Mouse (Mus musculus) adipose tissue, adult 10 weeks (tissue): ENCODE measurements around the gene Vmn1r43. TPM values are rescaled to one million over a fixed set of nuclear protein-coding genes. Genes with fewer than 3 reads are reported as not detected.

Source experiments
- polyA plus RNA-seq: library from polyadenylated mRNA; stranded (reverse); fragments of 350-450 nt; fragmentation: Illumina TruSeq; extraction: RNeasy Lipid Tissue Mini Kit (QIAGEN cat#74804); gene quantifications from one replicate; pipeline ENCODE4 v1.2.3, GENCODE M21; 2014; ENCODE audit warnings: low read depth, low replicate concordance

Gene Vmn1r43
- 0.19 TPM for polyA plus RNA-seq

DNA sequence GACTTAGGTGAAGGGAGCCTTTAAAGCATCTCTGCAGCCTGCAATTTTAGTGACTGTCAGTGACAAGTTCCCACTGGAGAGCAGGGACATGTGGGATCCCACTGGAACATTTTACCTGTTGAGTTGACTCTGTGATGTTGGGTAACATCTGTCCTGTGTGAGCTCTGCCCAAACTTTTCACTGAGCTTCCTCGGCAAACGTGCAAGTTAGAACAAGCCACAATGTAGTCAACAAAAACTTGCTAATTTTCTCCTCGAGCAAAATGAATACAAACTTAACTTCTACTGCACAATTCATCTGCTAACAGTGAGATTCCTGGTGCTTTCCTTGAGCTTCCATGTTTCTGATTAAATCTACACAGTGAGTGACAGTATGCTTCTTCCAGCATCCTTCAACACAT lies at the start of gene Vmn1r43, which contains the start of gene Vmn1r42:
Gene Vmn1r43, minus strand, starts transcription at position 101 of the 400 bp plus-strand sequence.
Gene Vmn1r42, minus strand, starts transcription at position 101 of the 400 bp plus-strand sequence.

DNA sequence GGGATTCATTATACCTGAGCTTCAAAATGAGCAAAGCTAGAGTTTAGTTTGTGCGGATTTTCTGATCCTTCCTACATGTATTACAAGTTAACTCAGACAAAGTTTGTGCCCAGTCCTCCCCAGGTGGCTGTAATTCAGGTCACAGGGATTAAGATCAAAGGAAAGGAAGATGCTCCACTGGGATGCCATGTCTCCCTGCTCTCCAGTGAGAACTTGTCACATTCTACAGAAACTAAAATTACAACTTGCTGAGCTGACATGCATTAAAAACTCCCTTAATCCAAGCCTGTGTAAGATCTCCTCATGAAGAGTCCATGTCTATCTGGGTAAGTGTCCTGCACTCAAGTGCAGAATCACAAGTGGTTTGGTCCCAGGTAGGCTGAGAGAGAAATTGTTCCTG lies 7.1 kb upstream of the Vmn1r43 start, which contains the start of gene Vmn1r44:
Gene Vmn1r44, plus strand, starts transcription at position 301 of the 400 bp plus-strand sequence.

Other genes starting within 250 kb of the Vmn1r43 start
- 19.2 TPM for gene Txnrd3, start 232.4 kb downstream of the Vmn1r43 start, polyA plus RNA-seq
- gene Vmn1r40, start 168.9 kb downstream of the Vmn1r43 start, polyA plus RNA-seq = not detected
- not detected for gene Vmn1r41, start 135.6 kb downstream of the Vmn1r43 start, polyA plus RNA-seq
- gene Vmn1r42, start within 50 bp of the Vmn1r43 start, polyA plus RNA-seq = not detected
- not detected for gene Vmn1r44, start 7.2 kb upstream of the Vmn1r43 start, polyA plus RNA-seq
- gene Vmn1r45, start 64.2 kb upstream of the Vmn1r43 start, polyA plus RNA-seq = not detected
- gene Vmn1r46, start 92.9 kb upstream of the Vmn1r43 start, polyA plus RNA-seq = not detected
- not detected for gene Vmn1r47, start 139.7 kb upstream of the Vmn1r43 start, polyA plus RNA-seq
- not detected for gene Vmn1r48, start 160.4 kb upstream of the Vmn1r43 start, polyA plus RNA-seq
- not detected for gene Vmn1r49, start 202.1 kb upstream of the Vmn1r43 start, polyA plus RNA-seq
- not detected for gene Vmn1r50, start 225.0 kb upstream of the Vmn1r43 start, polyA plus RNA-seq
- not detected for gene Vmn1r51, start 246.2 kb upstream of the Vmn1r43 start, polyA plus RNA-seq